Mouse (Mus musculus) CH12.LX (cell line): ENCODE measurements around the gene Slc15a2. TPM values are rescaled to one million over a fixed set of nuclear protein-coding genes. Genes with fewer than 3 reads are reported as not detected.
A peak's percentile ranks its signal among the peaks of the same experiment; 100 is the strongest.

Source experiments
- DNase-seq: peaks from one replicate; pipeline ENCODE4 v3.0.0-alpha.2; 2013; ENCODE audit errors: extremely low read depth
- H3K27ac ChIP-seq: 2 replicates; pipeline ENCODE4 v1.5.1; 2012; ENCODE audit warnings: low read depth, mild to moderate bottlenecking, control low read depth, moderate library complexity; ENCODE audit not compliant: insufficient read depth
- H3K27me3 ChIP-seq: replicated peaks from 2 replicates; pipeline ENCODE3; 2012; ENCODE audit warnings: inconsistent platforms
- H3K36me3 ChIP-seq, 2 experiments: replicated peaks in 1 of 2; 2 replicates each; pipeline versions ENCODE3 to v1.6.1; 2012; ENCODE audit warnings: inconsistent platforms in 1 of 2, low read length in 1 of 2, mild to moderate bottlenecking in 1 of 2, mixed read lengths in 1 of 2, moderate library complexity in 1 of 2; ENCODE audit not compliant: control insufficient read depth in 1 of 2, insufficient read depth in 1 of 2
- H3K4me1 ChIP-seq, 2 experiments: 2 replicates each; pipeline ENCODE4 v1.6.1; 2012; ENCODE audit warnings: inconsistent platforms in 1 of 2, moderate library complexity in 1 of 2; ENCODE audit not compliant: insufficient read depth in 2 of 2, control insufficient read depth in 1 of 2
- H3K4me2 ChIP-seq: 2 replicates; pipeline ENCODE4 v1.6.1; 2012; ENCODE audit warnings: low read depth, mild to moderate bottlenecking, control low read depth; ENCODE audit not compliant: poor library complexity, insufficient read depth, severe bottlenecking
- H3K4me3 ChIP-seq, 3 experiments: fragments of 150-350 bp in 1 of 3; sonication (generic) in 1 of 3; replicated peaks in 1 of 3; 2 replicates each; pipeline versions ENCODE3 to v1.5.1; 2011 to 2012; ENCODE audit warnings: low read depth in 2 of 3, low read length in 2 of 3, mild to moderate bottlenecking in 2 of 3, moderate library complexity in 2 of 3, control low read depth in 1 of 3, improper control_type of control experiment in 1 of 3, inconsistent platforms in 1 of 3, mixed read lengths in 1 of 3; ENCODE audit not compliant: poor library complexity in 1 of 3
- H3K79me2 ChIP-seq: replicated peaks from 2 replicates; pipeline ENCODE4 v1.6.1; 2012; ENCODE audit warnings: mild to moderate bottlenecking, moderate library complexity; ENCODE audit not compliant: control insufficient read depth, poor library complexity, insufficient read depth, severe bottlenecking; ENCODE audit errors: extremely low read depth
- H3K9ac ChIP-seq: 2 replicates; pipeline ENCODE4 v1.6.1; 2012; ENCODE audit warnings: low read depth, mild to moderate bottlenecking, control low read depth, moderate library complexity; ENCODE audit not compliant: insufficient read depth
- H3K9me3 ChIP-seq: replicated peaks from 2 replicates; pipeline ENCODE3; 2012; ENCODE audit warnings: low read length, inconsistent platforms, mixed read lengths
- BHLHE40 ChIP-seq: IDR thresholded peaks from 2 replicates; pipeline ENCODE4 v1.6.1; 2011; ENCODE audit warnings: mild to moderate bottlenecking, low read depth, low read length, improper control_type of control experiment
- CHD2 ChIP-seq: IDR thresholded peaks from 2 replicates; pipeline ENCODE4 v1.6.1; 2011; ENCODE audit warnings: low read length, improper control_type of control experiment
- CTCF ChIP-seq, 2 experiments: IDR thresholded peaks in 1 of 2; conservative IDR thresholded peaks in 1 of 2; 2 replicates each; pipeline ENCODE4 v1.5.1; 2011 to 2012; ENCODE audit warnings: low read depth in 2 of 2, low read length in 2 of 2, improper control_type of control experiment in 1 of 2, inconsistent platforms in 1 of 2, mild to moderate bottlenecking in 1 of 2, moderate library complexity in 1 of 2
- E2F4 ChIP-seq: IDR thresholded peaks from 2 replicates; pipeline ENCODE4 v1.6.1; 2011; ENCODE audit warnings: low read depth, low read length, improper control_type of control experiment; ENCODE audit not compliant: insufficient replicate concordance
- ELF1 ChIP-seq: IDR thresholded peaks from 2 replicates; pipeline ENCODE4 v1.6.1; 2014; ENCODE audit warnings: low read depth, mild to moderate bottlenecking, inconsistent platforms, low read length, improper control_type of control experiment
- ETS1 ChIP-seq: conservative IDR thresholded peaks from 2 replicates; pipeline ENCODE4 v1.6.1; 2012; ENCODE audit warnings: low read depth, mild to moderate bottlenecking, inconsistent platforms, low read length, improper control_type of control experiment, moderate library complexity
- GABPA ChIP-seq: IDR thresholded peaks from 2 replicates; pipeline ENCODE4 v1.6.1; 2012; ENCODE audit warnings: low read depth, low read length, improper control_type of control experiment, inconsistent platforms; ENCODE audit not compliant: insufficient replicate concordance
- IRF4 ChIP-seq: IDR thresholded peaks from 2 replicates; pipeline ENCODE4 v1.6.1; 2014; ENCODE audit warnings: low read depth, mild to moderate bottlenecking, inconsistent platforms, low read length, improper control_type of control experiment
- JUN ChIP-seq: IDR thresholded peaks from 2 replicates; pipeline ENCODE4 v1.6.1; 2011; ENCODE audit warnings: low read depth, mild to moderate bottlenecking, low read length, improper control_type of control experiment, moderate library complexity; ENCODE audit not compliant: insufficient read depth
- KAT2A ChIP-seq: IDR thresholded peaks from 2 replicates; pipeline ENCODE4 v1.6.1; 2012; ENCODE audit warnings: low read length, improper control_type of control experiment, inconsistent platforms; ENCODE audit not compliant: insufficient replicate concordance
- MAFK ChIP-seq: IDR thresholded peaks from 2 replicates; pipeline ENCODE4 v1.6.1; 2011; ENCODE audit warnings: low read length, improper control_type of control experiment; ENCODE audit not compliant: insufficient replicate concordance
- MAZ ChIP-seq: IDR thresholded peaks from 2 replicates; pipeline ENCODE4 v1.6.1; 2012; ENCODE audit warnings: low read depth, mild to moderate bottlenecking, inconsistent platforms, low read length, improper control_type of control experiment, moderate library complexity
- MXI1 ChIP-seq: IDR thresholded peaks from 2 replicates; pipeline ENCODE4 v1.6.1; 2011; ENCODE audit warnings: mild to moderate bottlenecking, low read depth, low read length, improper control_type of control experiment
- NELFE ChIP-seq: IDR thresholded peaks from 2 replicates; pipeline ENCODE4 v1.6.1; 2011; ENCODE audit warnings: low read depth, low read length, improper control_type of control experiment
- NRF1 ChIP-seq: IDR thresholded peaks from 2 replicates; pipeline ENCODE4 v1.6.1; 2014; ENCODE audit warnings: low read depth, mild to moderate bottlenecking, inconsistent platforms, low read length, improper control_type of control experiment, moderate library complexity
- PAX5 ChIP-seq: IDR thresholded peaks from 2 replicates; pipeline ENCODE4 v1.6.1; 2012; ENCODE audit warnings: low read length, inconsistent platforms, mixed read lengths
- POLR2A ChIP-seq: IDR thresholded peaks from 2 replicates; pipeline ENCODE4 v1.6.1; 2011; ENCODE audit warnings: low read depth, mild to moderate bottlenecking, improper control_type of control experiment, low read length
- RAD21 ChIP-seq: IDR thresholded peaks from 2 replicates; pipeline ENCODE4 v1.6.1; 2011; ENCODE audit warnings: low read depth, mild to moderate bottlenecking, low read length, improper control_type of control experiment, moderate library complexity
- RCOR1 ChIP-seq: conservative IDR thresholded peaks from 2 replicates; pipeline ENCODE4 v1.6.1; 2012; ENCODE audit warnings: low read depth, mild to moderate bottlenecking, inconsistent platforms, low read length, improper control_type of control experiment
- SMC3 ChIP-seq: IDR thresholded peaks from 2 replicates; pipeline ENCODE4 v1.6.1; 2011; ENCODE audit warnings: low read depth, low read length, improper control_type of control experiment
- TBP ChIP-seq: conservative IDR thresholded peaks from 2 replicates; pipeline ENCODE4 v1.6.1; 2011; ENCODE audit warnings: low read depth, low read length, improper control_type of control experiment
- TCF12 ChIP-seq: IDR thresholded peaks from 2 replicates; pipeline ENCODE4 v1.6.1; 2014; ENCODE audit warnings: low read depth, mild to moderate bottlenecking, inconsistent platforms, low read length, improper control_type of control experiment
- UBTF ChIP-seq: IDR thresholded peaks from 2 replicates; pipeline ENCODE4 v1.6.1; 2012; ENCODE audit warnings: low read depth, mild to moderate bottlenecking, inconsistent platforms, low read length, improper control_type of control experiment, moderate library complexity
- USF1 ChIP-seq: IDR thresholded peaks from 2 replicates; pipeline ENCODE4 v1.6.1; 2014; ENCODE audit warnings: low read depth, mild to moderate bottlenecking, inconsistent platforms, low read length, improper control_type of control experiment
- USF2 ChIP-seq: conservative IDR thresholded peaks from 2 replicates; pipeline ENCODE4 v1.6.1; 2011; ENCODE audit warnings: low read depth, low read length, improper control_type of control experiment
- ZC3H11A ChIP-seq: IDR thresholded peaks from 2 replicates; pipeline ENCODE4 v1.6.1; 2012; ENCODE audit warnings: low read depth, mild to moderate bottlenecking, inconsistent platforms, low read length, improper control_type of control experiment
- ZKSCAN1 ChIP-seq: IDR thresholded peaks from 2 replicates; pipeline ENCODE4 v1.6.1; 2012; ENCODE audit warnings: low read depth, inconsistent platforms, low read length, improper control_type of control experiment, borderline replicate concordance
- ZMIZ1 ChIP-seq: IDR thresholded peaks from 2 replicates; pipeline ENCODE4 v1.6.1; 2012; ENCODE audit warnings: low read depth, mild to moderate bottlenecking, inconsistent platforms, low read length, improper control_type of control experiment
- dilution Hi-C: fragments of 300-500 bp; cut with MboI; formaldehyde crosslinking; loops from 2 replicates; pipeline ENCODE4 v1.14.3; 2020; ENCODE audit warnings: low sequenced_read_pairs; ENCODE audit not compliant: extremely low pct_unique_long_range_greater_than_20kb, extremely low pct_ligation_motif_present
- in situ Hi-C: fragments of 300-500 bp; cut with MboI; formaldehyde crosslinking; loops from 3 replicates; pipeline ENCODE4 v1.14.3; 2019; ENCODE audit warnings: low sequenced_read_pairs, low pct_ligation_motif_present, low pct_unique_long_range_greater_than_20kb, mixed read lengths
- polyA plus RNA-seq: library from polyadenylated mRNA; unstranded; fragments of >175 nt; gene quantifications from 2 replicates; pipeline ENCODE4 v1.2.1, GENCODE M21; 2012; ENCODE audit warnings: low read depth; ENCODE audit not compliant: insufficient read length
- total RNA-seq, 2 experiments: library from RNA; depleted of rRNA; stranded (reverse); fragments of 300-350 nt in 1 of 2; fragments of >200 nt in 1 of 2; gene quantifications; 2 replicates each; pipeline ENCODE4 v1.2.3; 2012 to 2014

Gene Slc15a2
- total and polyA plus RNA-seq, 3 experiments, result 9.4 to 11.7 (median 11.4) TPM

GRCm38 (mm10) chr16:36710794-36711193 lies 74.0 kb downstream of the Slc15a2 start:
- H3K9me3 ChIP-seq, result peaks cover 2% of the 10 kb centered on the region
- dilution Hi-C loops (no loop called here), in situ Hi-C loops (no loop called here)
- peaks cover 26 to 51% of the 10 kb centered on the region in 2 experiments for H3K4me1 ChIP-seq
- no peak for TF ChIP-seq PAX5
- TF ChIP-seq IRF4, result no peak
- peak; percentile 82 for TF ChIP-seq SMC3
- no peak for TF ChIP-seq USF1
- no peak for TF ChIP-seq ELF1
- no peak for TF ChIP-seq TBP
- TF ChIP-seq POLR2A, result no peak
- peak; percentile 80 for TF ChIP-seq RAD21
- peak; percentile 50 for TF ChIP-seq BHLHE40
- no peak for TF ChIP-seq GABPA
- no peak for TF ChIP-seq TCF12
- peak; percentile 41; the same call in 1 of the 2 replicates for TF ChIP-seq ZC3H11A
- TF ChIP-seq E2F4, result no peak
- no peak for TF ChIP-seq MAFK
- no peak for TF ChIP-seq ZMIZ1
- no peak for TF ChIP-seq KAT2A
- TF ChIP-seq NRF1, result no peak
- TF ChIP-seq USF2, result no peak
- no peak for TF ChIP-seq RCOR1
- TF ChIP-seq MAZ, result no peak
- TF ChIP-seq ETS1, result no peak
- peak; percentile 21 to 73; a peak in 2 of 4 replicates for TF ChIP-seq CTCF (conservative IDR thresholded peaks at IDR 0.05 in 1 of 2, IDR thresholded peaks at IDR 0.05 in 1 of 2; ENCODE audit: low read depth in 2 of 2, low read length in 2 of 2)
- TF ChIP-seq JUN, result no peak
- no peak for TF ChIP-seq CHD2
- TF ChIP-seq NELFE, result no peak
- no peak for TF ChIP-seq MXI1
- TF ChIP-seq UBTF, result no peak
- TF ChIP-seq ZKSCAN1, result no peak
- H3K79me2 ChIP-seq, result no peaks in the 10 kb centered on the region
- no peak overlapping the region for H3K4me3 ChIP-seq
- H3K4me2 ChIP-seq, result no peak overlapping the region
- DNase-seq, result peak; percentile 62
- H3K9ac ChIP-seq, result no peak overlapping the region
- H3K27ac ChIP-seq, result no peak overlapping the region
- H3K27me3 ChIP-seq, result peaks cover 2% of the 10 kb centered on the region
- no peaks in the 10 kb centered on the region for H3K36me3 ChIP-seq
